ENCODE assay signal across 29 mouse cellular contexts in genomic region chr2:72280524-72280923, GRCm38 (mm10).
"Had no signal": no experiment of that assay in that cellular context is flagged by ENCODE, and none has a peak within 500 bp of the region (broad histone marks: within the 10 kb centered on the region; RNA-seq: fewer than 3 reads in every experiment).

No protein-coding gene starts in this region.

- H3K36me3 ChIP-seq: heart, embryonic 12.5 days; heart, embryonic 13.5 days; heart, embryonic 15.5 days; hindbrain, embryonic 10.5 days; hindbrain, embryonic 12.5 days; hindbrain, embryonic 13.5 days; hindbrain, embryonic 15.5 days; intestine, embryonic 15.5 days; kidney, embryonic 15.5 days had no signal

- DNase-seq: heart, postnatal 10 days; heart, postnatal 14 days; heart, postnatal 36 days; heart, postnatal 4 days; kidney, adult 11 months; kidney, adult 18-20 months; kidney, adult 2 months; kidney, adult 8-10 months; kidney, adult 9 months; kidney, postnatal 10 days; kidney, postnatal 14 days; kidney, postnatal 25 days; kidney, postnatal 36 days; kidney, postnatal 4 days; layer of hippocampus, adult 9-11 months; layer of hippocampus, postnatal 36 days had no signal

- H3K27me3 ChIP-seq: heart, embryonic 12.5 days; heart, embryonic 13.5 days; heart, embryonic 15.5 days; hindbrain, embryonic 12.5 days; intestine, embryonic 15.5 days had no signal

- H3K4me3 ChIP-seq: heart, embryonic 12.5 days; heart, embryonic 13.5 days; heart, embryonic 15.5 days; hindbrain, embryonic 10.5 days; hindbrain, embryonic 12.5 days; hindbrain, embryonic 13.5 days; hindbrain, embryonic 15.5 days; intestine, embryonic 15.5 days; kidney, embryonic 15.5 days; layer of hippocampus, adult 2 months; left cerebral cortex, adult 2 months had no signal

- H3K4me2 ChIP-seq: heart, embryonic 11.5 days; heart, embryonic 12.5 days; heart, embryonic 13.5 days; heart, embryonic 15.5 days; hindbrain, embryonic 12.5 days; hindbrain, embryonic 13.5 days; hindbrain, embryonic 14.5 days; hindbrain, embryonic 15.5 days; intestine, embryonic 15.5 days; kidney, embryonic 15.5 days had no signal
